Mouse (Mus musculus): ENCODE measurements around the gene Sf3a1. TPM values are rescaled to one million over a fixed set of nuclear protein-coding genes. Genes with fewer than 3 reads are reported as not detected.

Sf3a1 gene
- polyA plus RNA-seq (2015; fragmentation: Illumina TruSeq; extraction: RNeasy Lipid Tissue Mini Kit (QIAGEN cat#74804); ENCODE audit: insufficient read depth, low replicate concordance) = 41.7 TPM

DNA sequence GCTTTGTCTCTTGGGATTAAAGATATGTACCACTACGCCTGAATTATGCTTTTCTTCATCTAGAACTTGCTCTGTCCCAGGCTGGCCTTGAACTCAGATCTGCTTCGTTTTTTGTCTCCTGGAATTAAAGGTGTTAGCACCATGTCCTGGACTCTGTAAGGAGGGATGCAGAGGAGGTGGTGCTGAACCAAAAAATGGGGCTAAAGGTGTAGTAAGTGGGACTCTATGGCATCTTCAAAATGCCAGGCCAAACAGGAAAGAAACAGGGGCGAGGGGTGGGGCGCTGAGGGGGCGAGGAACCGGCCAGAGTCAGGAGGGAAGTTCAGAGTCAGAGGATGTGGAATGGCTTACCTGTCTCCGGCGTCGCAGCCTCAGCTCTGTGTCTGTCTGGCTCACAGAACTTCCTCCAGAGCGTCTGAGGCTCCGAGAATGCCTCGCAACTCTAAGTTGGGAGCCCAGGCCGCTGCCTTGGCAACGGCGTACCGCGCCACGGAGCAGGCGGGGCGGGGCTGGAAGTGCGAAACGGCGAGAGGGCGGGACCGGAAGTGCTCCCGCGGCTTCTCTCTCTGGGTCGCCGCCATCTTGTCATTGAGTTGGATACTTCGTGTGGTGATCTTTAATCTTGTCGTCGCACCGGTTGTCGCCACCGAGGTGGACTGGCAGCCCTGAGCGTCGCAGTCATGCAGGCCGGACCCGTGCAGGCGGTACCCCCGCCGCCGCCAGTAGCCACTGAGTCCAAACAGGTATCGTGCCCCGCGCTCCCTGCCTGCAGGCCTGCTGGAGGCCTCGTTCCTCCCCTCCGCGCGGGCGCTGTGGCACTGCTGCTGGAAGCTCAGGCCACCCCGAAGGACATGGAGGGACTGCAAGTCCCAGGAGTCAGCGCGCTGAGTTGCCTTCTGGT is at the start of gene Sf3a1, which contains the start of gene Ccdc157:
Sf3a1 (plus strand) TSS at position 543 of the 901 bp plus-strand sequence.
Ccdc157 (minus strand) TSS at position 486 of the 901 bp plus-strand sequence.

GRCm38 (mm10) chr11:4122742-4123579 is 37.2 kb upstream of the Sf3a1 start, which contains the start of gene Sec14l2:
Gene Sec14l2 (minus strand): TSS chr11:4123415.

GRCm38 (mm10) chr11:4134986-4135935 is 24.9 kb upstream of the Sf3a1 start, which contains the start of gene Rnf215:
Gene Rnf215 (plus strand): TSS chr11:4135202.

GRCm38 (mm10) chr11:4186486-4187317 is 26.6 kb downstream of the Sf3a1 start, which contains the start of gene Tbc1d10a:
Gene Tbc1d10a (plus strand): TSS chr11:4186789.

GRCm38 (mm10) chr11:4217914-4218629 is 57.9 kb downstream of the Sf3a1 start, which contains the start of gene Castor1:
Gene Castor1 (plus strand): TSS chr11:4218225.

Other genes starting within 250 kb of the Sf3a1 start
- 0.43 TPM for gene Slc35e4, start 245.7 kb upstream of the Sf3a1 start, polyA plus RNA-seq (2015; fragmentation: Illumina TruSeq; extraction: RNeasy Lipid Tissue Mini Kit (QIAGEN cat#74804); ENCODE audit: insufficient read depth, low replicate concordance)
- 39.0 TPM for gene Tcn2, start 228.2 kb upstream of the Sf3a1 start, polyA plus RNA-seq (2015; fragmentation: Illumina TruSeq; extraction: RNeasy Lipid Tissue Mini Kit (QIAGEN cat#74804); ENCODE audit: insufficient read depth, low replicate concordance)
- 99.8 TPM for gene Pes1, start 196.4 kb upstream of the Sf3a1 start, polyA plus RNA-seq (2015; fragmentation: Illumina TruSeq; extraction: RNeasy Lipid Tissue Mini Kit (QIAGEN cat#74804); ENCODE audit: insufficient read depth, low replicate concordance)
- not detected for gene 4930556J24Rik, start 183.6 kb upstream of the Sf3a1 start, polyA plus RNA-seq (2015; fragmentation: Illumina TruSeq; extraction: RNeasy Lipid Tissue Mini Kit (QIAGEN cat#74804); ENCODE audit: insufficient read depth, low replicate concordance)
- not detected for gene Gal3st1, start 176.7 kb upstream of the Sf3a1 start, polyA plus RNA-seq (2015; fragmentation: Illumina TruSeq; extraction: RNeasy Lipid Tissue Mini Kit (QIAGEN cat#74804); ENCODE audit: insufficient read depth, low replicate concordance)
- gene Sec14l4, start 128.9 kb upstream of the Sf3a1 start, polyA plus RNA-seq (2015; fragmentation: Illumina TruSeq; extraction: RNeasy Lipid Tissue Mini Kit (QIAGEN cat#74804); ENCODE audit: insufficient read depth, low replicate concordance) = not detected
- gene Sec14l3, start 95.5 kb upstream of the Sf3a1 start, polyA plus RNA-seq (2015; fragmentation: Illumina TruSeq; extraction: RNeasy Lipid Tissue Mini Kit (QIAGEN cat#74804); ENCODE audit: insufficient read depth, low replicate concordance) = not detected
- gene Mtfp1, start 64.9 kb upstream of the Sf3a1 start, polyA plus RNA-seq (2015; fragmentation: Illumina TruSeq; extraction: RNeasy Lipid Tissue Mini Kit (QIAGEN cat#74804); ENCODE audit: insufficient read depth, low replicate concordance) = 2.1 TPM
- 1.8 TPM for gene Sec14l2, start 36.9 kb upstream of the Sf3a1 start, polyA plus RNA-seq (2015; fragmentation: Illumina TruSeq; extraction: RNeasy Lipid Tissue Mini Kit (QIAGEN cat#74804); ENCODE audit: insufficient read depth, low replicate concordance)
- gene Rnf215, start 25.1 kb upstream of the Sf3a1 start, polyA plus RNA-seq (2015; fragmentation: Illumina TruSeq; extraction: RNeasy Lipid Tissue Mini Kit (QIAGEN cat#74804); ENCODE audit: insufficient read depth, low replicate concordance) = 23.6 TPM
- 5.8 TPM for gene Ccdc157, start 57 bp upstream of the Sf3a1 start, polyA plus RNA-seq (2015; fragmentation: Illumina TruSeq; extraction: RNeasy Lipid Tissue Mini Kit (QIAGEN cat#74804); ENCODE audit: insufficient read depth, low replicate concordance)
- 13.5 TPM for gene Tbc1d10a, start 26.4 kb downstream of the Sf3a1 start, polyA plus RNA-seq (2015; fragmentation: Illumina TruSeq; extraction: RNeasy Lipid Tissue Mini Kit (QIAGEN cat#74804); ENCODE audit: insufficient read depth, low replicate concordance)
- gene Castor1, start 57.9 kb downstream of the Sf3a1 start, polyA plus RNA-seq (2015; fragmentation: Illumina TruSeq; extraction: RNeasy Lipid Tissue Mini Kit (QIAGEN cat#74804); ENCODE audit: insufficient read depth, low replicate concordance) = 2.3 TPM
- gene Osm, start 76.1 kb downstream of the Sf3a1 start, polyA plus RNA-seq (2015; fragmentation: Illumina TruSeq; extraction: RNeasy Lipid Tissue Mini Kit (QIAGEN cat#74804); ENCODE audit: insufficient read depth, low replicate concordance) = 4.0 TPM
- gene Lif, start 97.2 kb downstream of the Sf3a1 start, polyA plus RNA-seq (2015; fragmentation: Illumina TruSeq; extraction: RNeasy Lipid Tissue Mini Kit (QIAGEN cat#74804); ENCODE audit: insufficient read depth, low replicate concordance) = 0.70 TPM